Mouse (Mus musculus): Measurements from ENCODE around the gene Man1c1.

The Man1c1 gene

GRCm38 (mm10) chr4:134634001-134634400 is 70.1 kb downstream of the Man1c1 start:
- peak; percentile 50 for DNase-seq

GRCm38 (mm10) chr4:134632131-134632711 is 71.9 kb downstream of the Man1c1 start:
- peak; percentile 78 for DNase-seq

GRCm38 (mm10) chr4:134631471-134632130 is 72.5 kb downstream of the Man1c1 start:
- no peak for DNase-seq

GRCm38 (mm10) chr4:134628575-134629384 is 75.3 kb downstream of the Man1c1 start:
- peak; percentile 68 for DNase-seq

- DNase-seq: no peak
Observed at GRCm38 (mm10) chr4:134628058-134628457, 76.0 kb downstream of the Man1c1 start.

GRCm38 (mm10) chr4:134626883-134627282 is 77.2 kb downstream of the Man1c1 start:
- DNase-seq: no peak

- no peak for DNase-seq
Observed at GRCm38 (mm10) chr4:134626350-134626749, 77.7 kb downstream of the Man1c1 start.

- peak; percentile 78 for DNase-seq
Observed at GRCm38 (mm10) chr4:134624109-134624862, 79.8 kb downstream of the Man1c1 start.

DNA sequence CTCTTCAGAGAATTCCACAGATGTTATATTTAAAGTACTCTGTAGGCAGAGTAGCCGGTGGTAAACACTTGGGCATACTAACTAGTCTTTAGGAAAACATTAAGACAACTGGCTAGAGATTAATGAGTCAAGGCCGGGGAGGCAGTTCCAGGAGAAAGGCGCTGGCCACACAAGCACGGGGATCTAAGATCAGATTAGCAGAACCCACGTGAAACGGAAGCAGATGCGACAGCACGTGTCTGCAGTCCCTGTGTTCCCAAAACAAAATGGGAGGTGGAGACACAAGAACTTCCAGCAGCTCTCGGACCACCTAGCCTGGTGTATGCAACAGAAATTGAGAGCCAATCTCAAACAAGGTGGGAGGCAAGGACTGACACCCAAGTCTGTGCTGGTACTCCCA is 82.4 kb downstream of the Man1c1 start:
- no peak for DNase-seq

DNA sequence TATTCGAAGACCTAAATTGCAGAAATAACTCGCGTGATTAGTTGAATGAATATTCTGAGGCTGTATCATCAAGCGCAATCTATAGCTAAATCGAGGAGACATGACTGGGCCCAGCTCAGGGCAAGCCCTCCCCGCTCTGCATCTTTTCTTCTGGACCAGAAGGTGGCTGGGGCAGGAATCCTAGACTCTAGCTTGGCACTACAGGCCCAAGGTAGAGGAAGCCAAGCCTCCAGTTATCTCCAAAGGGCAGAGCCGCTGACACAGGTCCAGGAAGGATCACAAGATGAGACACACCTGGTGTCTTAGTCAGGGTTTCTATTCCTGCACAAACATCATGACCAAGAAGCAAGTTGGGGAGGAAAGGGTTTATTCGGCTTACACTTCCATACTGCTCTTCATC is 83.8 kb downstream of the Man1c1 start:
- no peak for DNase-seq

GRCm38 (mm10) chr4:134619489-134619870 is 84.6 kb downstream of the Man1c1 start:
- DNase-seq: no peak

- DNase-seq: no peak
Observed at GRCm38 (mm10) chr4:134618810-134619488, 85.1 kb downstream of the Man1c1 start.

DNA sequence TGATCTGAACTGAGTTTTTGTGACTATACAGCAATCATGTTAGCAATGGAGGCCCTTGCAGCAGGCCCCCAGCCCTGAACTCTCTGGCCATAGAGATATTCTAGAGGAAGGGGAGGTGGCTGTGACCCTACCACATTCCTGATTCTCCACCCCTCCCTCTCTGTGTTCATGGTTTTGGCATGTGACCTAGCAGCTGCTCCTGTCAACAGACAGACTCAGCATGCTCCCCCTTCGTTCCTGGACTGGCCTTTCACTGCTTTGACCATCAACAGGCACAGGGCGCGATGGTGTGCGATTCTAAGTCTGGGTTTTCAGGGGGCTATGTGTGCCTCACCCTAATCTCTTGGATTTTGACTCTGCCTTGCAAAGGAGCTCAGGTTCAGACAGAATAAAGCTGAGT is 86.3 kb downstream of the Man1c1 start:
- no peak for DNase-seq

DNA sequence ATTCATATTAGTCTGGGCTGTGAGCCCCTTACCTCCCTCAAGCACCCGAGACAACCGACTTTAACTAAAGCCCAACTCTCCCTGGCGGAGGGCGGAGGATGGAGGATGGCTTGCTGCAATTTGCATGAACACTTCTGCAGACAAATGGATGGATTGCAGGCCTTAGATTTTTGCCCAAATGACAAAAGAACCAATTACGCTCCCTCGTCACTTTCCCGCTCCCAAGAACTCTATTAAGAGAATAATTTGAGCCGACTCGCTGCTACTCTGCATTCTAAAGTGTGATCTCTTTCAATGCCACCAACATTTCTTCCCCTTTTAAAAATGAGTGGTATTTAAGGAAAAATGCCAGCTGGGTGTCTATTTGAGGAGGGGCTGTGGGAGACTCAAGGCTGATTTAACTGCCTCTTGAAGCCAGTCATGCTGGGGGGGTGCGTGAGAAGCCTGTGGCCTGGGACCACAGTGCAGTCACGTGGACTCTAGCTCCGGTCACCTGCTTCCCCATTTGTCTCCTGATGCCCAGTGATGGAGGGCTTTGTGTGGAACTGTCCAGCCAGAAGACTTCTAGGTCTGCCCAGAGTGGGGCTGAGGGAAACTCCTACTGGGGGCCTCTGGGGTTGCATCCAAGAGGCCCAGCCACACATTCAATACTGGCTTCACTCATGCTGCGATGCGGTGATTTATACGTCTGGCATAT is 88.0 kb downstream of the Man1c1 start:
- no peak for DNase-seq

DNA sequence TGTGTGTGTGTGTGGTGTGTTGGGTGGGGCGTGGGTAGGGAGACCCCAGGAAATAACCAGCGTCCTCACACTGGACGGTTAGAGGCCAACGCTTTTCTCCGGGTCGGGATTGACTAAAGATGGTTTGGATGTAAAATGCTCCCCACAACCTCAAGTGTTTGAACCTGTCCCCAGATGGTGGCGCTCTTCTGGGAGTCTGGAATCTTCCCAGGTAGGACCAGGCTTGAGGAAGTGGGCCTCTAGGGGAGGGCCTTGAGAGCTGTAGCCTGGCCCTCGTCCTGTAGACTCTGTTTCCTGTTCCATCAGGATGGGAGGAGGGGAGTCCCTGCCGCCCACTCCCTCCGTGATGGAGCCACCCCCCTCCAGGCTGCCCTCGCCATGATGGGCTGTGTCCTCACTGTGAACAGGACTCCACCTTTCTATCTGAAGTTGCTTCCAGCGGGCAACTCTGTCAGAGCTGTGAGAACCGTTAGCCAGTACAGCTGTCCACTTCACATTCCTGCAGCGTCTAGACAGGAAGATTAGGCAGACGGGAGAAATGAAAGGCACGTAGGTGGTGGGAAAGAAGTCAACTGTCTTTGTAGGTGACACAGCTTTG is 91.9 kb downstream of the Man1c1 start:
- DNase-seq: peak; percentile 49

DNA sequence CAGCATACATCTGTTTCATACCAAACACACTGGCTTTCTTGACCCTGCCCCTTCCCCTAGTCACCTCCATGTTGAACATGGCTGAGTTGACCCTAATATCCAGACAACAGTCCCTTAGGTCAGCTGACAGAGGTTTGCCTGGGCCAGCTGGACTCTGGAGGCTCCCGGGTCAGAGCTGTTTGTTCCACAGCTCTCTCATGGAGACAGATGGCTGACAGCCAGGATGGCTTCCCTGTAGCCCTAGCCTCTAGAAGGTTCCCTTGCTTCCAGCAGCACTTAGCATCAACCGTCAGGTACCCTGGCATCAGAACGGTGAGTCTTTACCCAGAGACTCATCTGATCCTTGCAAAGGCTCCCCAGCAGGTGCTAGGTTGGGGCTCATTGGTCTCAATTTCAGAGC is 93.5 kb downstream of the Man1c1 start:
- DNase-seq: no peak

- no peak for DNase-seq
Observed at GRCm38 (mm10) chr4:134607679-134608078, 96.4 kb downstream of the Man1c1 start.

DNA sequence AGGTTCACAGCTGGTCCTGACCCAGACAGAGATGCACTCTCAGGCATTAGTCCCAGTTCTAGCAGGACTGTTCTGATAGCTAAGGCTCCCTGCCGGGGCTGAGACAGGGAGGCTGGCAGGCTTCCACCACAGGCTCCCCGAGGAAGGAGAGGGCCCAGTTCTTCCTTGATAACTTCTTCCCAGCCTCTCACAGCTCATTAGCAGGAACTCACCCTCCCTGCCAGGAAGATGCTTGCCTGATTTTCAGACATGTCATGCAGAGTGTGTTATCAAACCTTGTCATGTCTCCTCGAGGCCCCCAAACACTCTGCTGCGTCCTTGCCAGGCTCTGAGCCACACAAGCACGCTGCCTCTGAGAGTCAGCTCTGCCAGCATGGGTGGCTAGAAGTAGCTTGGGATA is 98.0 kb downstream of the Man1c1 start:
- peak; percentile 61 for DNase-seq

DNA sequence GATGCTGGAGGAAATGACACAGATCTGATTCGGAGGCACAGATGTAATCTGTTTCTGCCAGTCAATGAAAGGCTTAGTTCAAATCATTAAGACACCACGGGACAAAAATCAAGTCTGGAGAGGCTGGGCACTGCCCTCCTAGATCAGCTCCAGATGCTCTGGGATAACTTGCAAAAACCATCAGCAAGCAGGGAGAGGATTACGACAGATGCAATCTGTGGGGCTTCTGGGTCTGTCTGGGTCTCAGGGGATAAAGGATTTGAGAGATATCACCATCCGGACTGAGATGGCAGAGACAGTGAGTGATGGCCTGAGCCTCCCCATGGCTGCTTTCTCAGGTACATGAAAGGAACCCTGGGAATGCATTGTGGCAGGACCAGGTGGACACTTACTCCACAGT is 99.6 kb downstream of the Man1c1 start:
- no peak for DNase-seq

GRCm38 (mm10) chr4:134603553-134603952 is 100.5 kb downstream of the Man1c1 start:
- no peak for DNase-seq

- no peak for DNase-seq
Observed at GRCm38 (mm10) chr4:134602610-134603009, 101.5 kb downstream of the Man1c1 start.

- DNase-seq: no peak
Observed at GRCm38 (mm10) chr4:134601981-134602380, 102.1 kb downstream of the Man1c1 start.
